Mouse (Mus musculus) brain, embryonic 14.5 days (tissue): ENCODE measurements at regions not wholly inside any gene's neighbourhood (a gene's known extent, or its start where the extent isn't known, plus 50 kb on each side); places are given as distances from the start of the nearest gene placed in this dataset.

ENCODE experiments used
- DNase-seq: peaks from one replicate; pipeline ENCODE4 v3.0.0-alpha.2; 2011; ENCODE audit warnings: low read depth
- CTCF ChIP-seq: fragments of 200-500 bp; IDR thresholded peaks from 2 replicates; pipeline ENCODE4 v1.5.1; 2012; ENCODE audit warnings: inconsistent platforms, mild to moderate bottlenecking, moderate library complexity, borderline replicate concordance; ENCODE audit not compliant: insufficient read depth, insufficient read length; ENCODE audit errors: extremely low read depth
- POLR2A ChIP-seq: fragments of 200-500 bp; IDR thresholded peaks from 2 replicates; pipeline ENCODE4 v1.6.1; 2012; ENCODE audit warnings: mild to moderate bottlenecking, inconsistent platforms, borderline replicate concordance; ENCODE audit not compliant: poor library complexity, insufficient read depth, insufficient read length, severe bottlenecking; ENCODE audit errors: extremely low read depth

DNA sequence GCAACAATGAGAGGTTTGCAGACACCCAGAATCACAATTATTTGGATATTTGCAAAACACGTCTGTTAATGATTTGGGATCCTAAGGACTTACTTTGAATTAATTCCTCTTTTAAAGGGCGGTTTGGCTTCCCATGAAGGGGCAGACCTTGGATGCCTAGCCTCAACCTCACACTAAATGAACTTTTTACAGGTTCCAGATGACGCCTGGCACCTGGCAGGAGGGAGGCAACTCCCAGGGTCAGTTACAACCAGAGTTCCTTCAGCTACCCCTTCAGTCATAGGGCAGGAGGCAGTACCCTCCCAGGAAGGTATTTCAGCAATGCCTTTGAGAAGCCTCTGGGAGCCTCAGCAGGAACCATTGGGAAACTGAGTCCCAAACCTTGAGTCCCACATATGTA, 57.9 kb upstream of the Stx18 start:
- DNase-seq, result no peak
- TF ChIP-seq POLR2A (no peak), CTCF (no peak)

DNA sequence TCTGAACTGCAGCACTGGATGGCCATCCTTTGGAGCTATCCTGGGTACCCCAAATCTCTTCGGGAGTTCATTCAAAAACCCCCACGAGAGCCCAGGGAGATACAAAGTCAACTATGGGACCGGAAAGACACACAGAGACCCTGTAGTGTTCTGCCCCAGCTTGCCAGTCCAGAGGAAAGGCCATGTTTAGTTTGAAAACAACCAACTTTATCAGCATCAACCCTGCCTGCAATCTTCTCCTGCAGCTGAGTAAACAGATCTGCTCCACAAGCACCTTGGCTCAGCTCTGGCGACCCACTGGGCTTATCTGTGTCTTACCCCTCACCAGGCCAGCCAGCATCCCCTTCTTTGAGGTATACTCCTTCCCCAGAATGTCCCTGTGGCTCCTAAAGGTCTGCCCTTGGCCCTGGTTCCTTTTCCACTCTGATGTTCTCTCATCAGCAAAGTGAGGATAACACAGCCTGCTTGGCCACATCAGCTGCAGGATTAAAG, 61.6 kb upstream of the Stx18 start:
- TF ChIP-seq CTCF (no peak), POLR2A (no peak)
- no peak for DNase-seq

DNA sequence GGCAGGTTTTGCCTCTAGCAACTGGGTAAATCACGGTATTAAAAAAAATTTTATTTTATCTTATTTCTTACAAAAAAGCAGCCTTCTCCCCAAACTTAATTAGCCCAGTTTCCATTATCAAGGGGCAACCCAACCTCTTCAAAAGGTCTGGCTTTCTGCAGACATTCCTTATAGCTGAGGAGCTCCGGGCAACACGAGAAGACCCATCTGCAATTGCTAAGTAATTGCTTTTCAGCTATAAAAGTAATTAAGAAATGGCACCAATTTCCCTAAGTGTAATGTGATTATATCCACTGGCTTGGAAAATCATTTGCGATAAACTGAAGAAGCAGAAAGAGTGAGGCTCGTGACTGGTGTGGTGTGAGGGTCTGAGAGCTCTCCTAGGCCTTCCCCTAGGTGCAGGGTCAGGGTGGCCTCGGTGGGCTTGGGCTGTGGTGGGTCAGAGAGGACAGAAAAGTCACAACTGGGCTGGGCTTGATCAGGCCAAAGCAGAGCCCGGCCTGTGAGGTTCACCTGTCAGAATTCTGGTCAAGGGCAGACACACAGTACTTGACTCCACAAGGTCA, 65.5 kb upstream of the Stx18 start:
- peak; percentile 23 for DNase-seq
- TF ChIP-seq CTCF, result no peak
- no peak for TF ChIP-seq POLR2A

DNA sequence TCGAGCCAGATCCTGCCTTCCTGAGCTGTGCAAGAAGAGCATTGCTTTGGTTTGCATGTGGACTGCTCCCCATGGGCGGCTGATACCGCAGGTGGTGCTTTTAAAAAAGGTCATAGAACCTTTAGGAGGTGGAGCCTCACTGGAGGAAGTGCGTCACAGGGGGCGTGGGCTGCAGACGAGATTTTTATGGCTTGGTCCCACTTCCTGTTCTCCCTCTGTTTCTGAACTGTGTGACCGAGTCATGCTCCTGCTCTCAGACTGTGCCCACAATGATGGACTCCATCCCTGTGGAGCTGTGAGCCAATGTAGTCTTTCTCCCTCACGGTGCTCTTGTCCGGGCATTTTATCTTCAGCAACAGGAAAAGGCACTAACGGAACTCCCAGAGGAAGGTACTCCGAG, 66.8 kb upstream of the Stx18 start:
- no peak for DNase-seq
- TF ChIP-seq CTCF (no peak), POLR2A (no peak)

DNA sequence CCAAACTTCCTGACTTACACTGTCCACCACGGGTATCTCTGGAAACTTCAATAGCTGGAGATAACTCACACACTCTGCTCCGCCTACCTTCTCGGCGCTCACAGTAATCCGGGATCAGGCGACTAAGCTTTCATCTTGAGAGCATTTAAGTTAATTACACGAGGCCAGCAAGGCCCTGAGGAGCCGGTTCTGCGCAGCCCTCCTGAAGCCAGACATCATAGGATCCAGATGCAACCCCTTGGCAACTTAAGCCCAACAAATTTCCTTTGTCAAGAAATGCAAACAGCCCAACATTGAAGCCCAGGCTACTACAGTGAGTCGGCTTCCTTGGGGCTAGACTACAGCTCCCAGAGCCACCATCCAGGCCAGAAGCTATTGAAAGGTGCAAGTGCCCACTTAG, 69.9 kb upstream of the Stx18 start:
- TF ChIP-seq POLR2A, result no peak
- TF ChIP-seq CTCF, result no peak
- peak; percentile 53 for DNase-seq

DNA sequence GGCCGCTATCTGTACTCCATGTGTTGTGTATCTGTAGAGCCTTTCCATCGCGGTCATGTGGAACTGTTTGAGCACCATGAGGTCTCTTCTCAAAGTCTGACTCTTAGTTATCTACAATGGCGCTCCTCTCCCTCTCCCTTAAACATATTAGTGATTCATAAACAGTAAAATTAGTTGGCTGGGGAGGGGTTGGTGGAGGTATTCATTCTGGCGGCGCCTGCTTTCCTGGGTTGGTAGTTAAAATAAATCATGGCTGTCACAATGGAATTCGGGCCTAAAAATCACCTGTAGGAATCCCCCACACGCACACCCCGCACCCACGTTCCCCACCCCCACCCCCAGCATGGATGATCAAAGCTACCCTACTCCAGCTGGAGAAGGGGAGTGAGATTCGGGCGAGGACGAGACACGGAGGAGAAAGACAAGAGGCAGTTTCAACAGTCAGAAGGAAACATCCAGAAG, 70.6 kb upstream of the Stx18 start:
- TF ChIP-seq CTCF, result no peak
- no peak for TF ChIP-seq POLR2A
- DNase-seq, result no peak

- peak; percentile 33 for DNase-seq
Measured at GRCm38 (mm10) chr5:37967106-37967913, 71.2 kb upstream of the Stx18 start.

GRCm38 (mm10) chr5:37963688-37964087, 74.9 kb upstream of the Stx18 start:
- DNase-seq, result no peak
- no peak for TF ChIP-seq CTCF
- TF ChIP-seq POLR2A, result no peak

More at GRCm38 (mm10) chr5:37967106-37967913, 71.2 kb upstream of the Stx18 start:
- no peak for TF ChIP-seq CTCF
- no peak for TF ChIP-seq POLR2A

DNA sequence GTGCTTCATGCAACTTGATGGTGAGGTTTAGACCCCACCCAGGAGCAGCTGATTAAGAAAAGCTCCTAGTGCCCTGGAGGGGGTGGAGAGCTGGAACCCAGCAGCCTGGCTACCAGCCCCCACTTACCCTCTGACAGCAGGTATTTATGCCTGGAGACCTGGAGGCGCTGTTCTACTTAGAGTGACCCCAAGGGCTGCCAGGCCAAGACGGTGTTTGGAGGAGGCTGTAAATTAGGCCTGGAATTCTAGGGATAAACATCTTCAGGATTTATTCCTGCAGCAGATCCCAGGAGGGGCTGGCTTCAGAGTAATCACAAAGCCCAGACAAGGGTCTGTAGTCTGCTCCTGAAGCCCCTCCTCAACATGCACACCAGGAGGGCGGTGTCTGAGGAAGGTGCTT, 76.0 kb upstream of the Stx18 start:
- DNase-seq, result no peak
- TF ChIP-seq POLR2A (no peak), CTCF (no peak)

DNA sequence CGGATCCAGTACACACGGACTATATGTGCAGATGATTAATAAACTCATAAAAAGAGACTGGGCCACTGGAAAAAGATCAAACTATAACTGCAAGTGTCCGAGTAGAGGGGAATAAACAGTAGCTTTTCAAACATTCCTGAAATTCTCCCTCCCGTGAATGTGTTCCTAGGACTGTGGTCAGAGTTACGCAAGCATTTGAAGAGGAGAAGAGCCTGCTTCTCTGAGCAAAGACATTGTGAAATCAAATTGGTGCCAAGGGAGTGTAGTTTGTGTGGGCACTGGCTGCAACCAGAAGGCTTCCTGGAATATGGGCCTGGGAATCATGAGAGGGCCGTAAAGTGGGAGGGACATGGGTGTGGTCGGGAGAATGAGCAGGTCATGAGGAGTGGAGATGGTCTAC, 78.3 kb upstream of the Stx18 start:
- TF ChIP-seq POLR2A (no peak), CTCF (no peak)
- no peak for DNase-seq

- DNase-seq, result peak; percentile 28
- TF ChIP-seq POLR2A (no peak), CTCF (peak; percentile 62; the same call in 1 of the 2 replicates)
Measured at GRCm38 (mm10) chr5:37952096-37952495, 86.4 kb upstream of the Stx18 start.
